Mouse (Mus musculus) myocyte (in vitro differentiated cells): ENCODE data around the gene Mcm8. TPM values are rescaled to one million over a fixed set of nuclear protein-coding genes. Genes with fewer than 3 reads are reported as not detected.
A peak's percentile ranks its signal among the peaks of the same experiment; 100 is the strongest.

Experiments used
- H3K27me3 ChIP-seq: one replicate; pipeline ENCODE4 v1.6.1; 2011; ENCODE audit not compliant: control insufficient read depth, insufficient read depth, insufficient read length
- H3K36me3 ChIP-seq: one replicate; pipeline ENCODE4 v1.6.1; 2011; ENCODE audit not compliant: control insufficient read depth, insufficient read depth
- H3K4me2 ChIP-seq: one replicate; pipeline ENCODE4 v1.6.1; 2011; ENCODE audit warnings: low read depth, control low read depth
- H3K4me3 ChIP-seq: one replicate; pipeline ENCODE4 v1.5.1; 2011; ENCODE audit warnings: mild to moderate bottlenecking, control low read depth, moderate library complexity
- H3K79me2 ChIP-seq: one replicate; pipeline ENCODE4 v1.6.1; 2011; ENCODE audit not compliant: control insufficient read depth, insufficient read depth
- H3ac ChIP-seq: one replicate; pipeline ENCODE4 v1.6.1; 2011; ENCODE audit not compliant: control insufficient read depth, insufficient read length
- CEBPB ChIP-seq: IDR thresholded peaks from 2 replicates; pipeline ENCODE4 v1.6.1; 2011; ENCODE audit warnings: mild to moderate bottlenecking, moderate library complexity; ENCODE audit not compliant: poor library complexity, insufficient read depth, severe bottlenecking
- E2F4 ChIP-seq: IDR thresholded peaks from one replicate; pipeline ENCODE4 v1.6.1; 2011; ENCODE audit warnings: mild to moderate bottlenecking, control low read depth, moderate library complexity; ENCODE audit not compliant: insufficient read depth
- MAX ChIP-seq: IDR thresholded peaks from one replicate; pipeline ENCODE4 v1.6.1; 2011; ENCODE audit warnings: low read depth, mild to moderate bottlenecking, control low read depth
- MYOD1 ChIP-seq, 3 experiments: IDR thresholded peaks; one replicate each; pipeline ENCODE4 v1.6.1; 2011; ENCODE audit warnings: control low read depth in 2 of 3, low read depth in 2 of 3, mild to moderate bottlenecking in 2 of 3, moderate library complexity in 1 of 3; ENCODE audit not compliant: insufficient read length in 2 of 3, control insufficient read depth in 1 of 3
- MYOG ChIP-seq, 3 experiments: IDR thresholded peaks; one replicate each; pipeline ENCODE4 v1.6.1; 2011; ENCODE audit warnings: control low read depth in 2 of 3, low read depth in 2 of 3, mild to moderate bottlenecking in 2 of 3; ENCODE audit not compliant: insufficient read length in 2 of 3, control insufficient read depth in 1 of 3, insufficient read depth in 1 of 3
- POLR2A ChIP-seq: IDR thresholded peaks from one replicate; pipeline ENCODE4 v1.6.1; 2011; ENCODE audit warnings: low read depth, mild to moderate bottlenecking, control low read depth, moderate library complexity; ENCODE audit not compliant: insufficient read length
- POLR2AphosphoS2 ChIP-seq: IDR thresholded peaks from one replicate; pipeline ENCODE4 v1.6.1; 2011; ENCODE audit warnings: low read depth, control low read depth; ENCODE audit not compliant: insufficient read length
- REST ChIP-seq: IDR thresholded peaks from one replicate; pipeline ENCODE4 v1.6.1; 2011; ENCODE audit warnings: mild to moderate bottlenecking, control low read depth, moderate library complexity; ENCODE audit not compliant: insufficient read depth, insufficient read length
- SRF ChIP-seq: IDR thresholded peaks from one replicate; pipeline ENCODE4 v1.6.1; 2011; ENCODE audit warnings: low read depth; ENCODE audit not compliant: control insufficient read depth, insufficient read length
- TCF12 ChIP-seq: IDR thresholded peaks from one replicate; pipeline ENCODE4 v1.6.1; 2011; ENCODE audit warnings: mild to moderate bottlenecking, control low read depth; ENCODE audit not compliant: poor library complexity, insufficient read depth, severe bottlenecking
- TCF3 ChIP-seq: IDR thresholded peaks from one replicate; pipeline ENCODE4 v1.6.1; 2011; ENCODE audit warnings: low read depth, control low read depth; ENCODE audit not compliant: insufficient read length
- USF1 ChIP-seq: IDR thresholded peaks from one replicate; pipeline ENCODE4 v1.6.1; 2011; ENCODE audit warnings: low read depth, mild to moderate bottlenecking, control low read depth, moderate library complexity
- polyA plus RNA-seq: library from polyadenylated mRNA; unstranded; fragments of >200 nt; fragmentation: generic; extraction: Trizol; gene quantifications from one replicate; pipeline ENCODE4 v1.2.1, GENCODE M21; 2012; ENCODE audit warnings: missing spikeins

Mcm8 gene
- 1.5 TPM for polyA plus RNA-seq

- peak within 1 kb of the TSS; percentile 59 for H3ac ChIP-seq
- peaks cover 5% of the 10 kb centered on the region for H3K36me3 ChIP-seq
- H3K4me3 ChIP-seq: peak within 1 kb of the TSS; percentile 93
- H3K27me3 ChIP-seq: no peaks in the 10 kb centered on the region
- peak; percentile 28 for TF ChIP-seq POLR2AphosphoS2
- peak; percentile 78 for TF ChIP-seq USF1
- TF ChIP-seq E2F4: peak; percentile 88
- peak; percentile 74 for TF ChIP-seq POLR2A
- peak; percentile 76 for TF ChIP-seq MAX
- TF ChIP-seq SRF: peak; percentile 61
- TF ChIP-seq REST: no peak
- TF ChIP-seq TCF12: no peak
- no peak for TF ChIP-seq CEBPB
- TF ChIP-seq MYOG (IDR thresholded peaks at IDR 0.05; ENCODE audit: control insufficient read depth in 1 of 3, insufficient read depth in 1 of 3, insufficient read length in 2 of 3, low read depth in 2 of 3): peak in 1 of 3 experiments; percentile 2
- TF ChIP-seq TCF3: no peak
- peaks cover 15% of the 10 kb centered on the region for H3K79me2 ChIP-seq
- H3K4me2 ChIP-seq: peak within 1 kb of the TSS; percentile 97
Observed at GRCm38 (mm10) chr2:132815608-132816314, at the start of gene Mcm8, which contains the start of gene Trmt6. Gene Mcm8 (plus strand): TSS chr2:132816141. Gene Trmt6 (minus strand): TSS chr2:132816055.

DNA sequence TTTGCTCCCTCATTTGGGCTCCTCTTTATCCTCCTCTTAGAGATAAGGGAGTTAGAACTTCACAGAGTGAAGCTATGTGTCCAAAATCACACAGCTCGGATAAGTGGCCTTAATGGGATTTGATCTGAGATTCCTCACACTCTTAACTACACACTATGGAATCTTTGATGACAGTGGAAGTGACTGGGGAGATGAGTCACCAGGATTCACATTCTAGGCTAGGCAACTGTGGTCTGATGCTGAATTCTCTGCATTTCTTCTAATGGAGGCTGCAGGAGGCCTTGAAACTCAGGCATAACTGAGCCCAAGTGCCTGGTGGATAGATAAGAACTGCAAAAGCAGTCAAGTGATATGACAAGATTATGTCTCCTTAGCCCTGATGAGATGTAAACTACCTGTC lies 45.1 kb upstream of the Mcm8 start:
- no peak for TF ChIP-seq E2F4
- no peak for TF ChIP-seq POLR2AphosphoS2
- TF ChIP-seq CEBPB: no peak
- TF ChIP-seq TCF12: no peak
- no peak for TF ChIP-seq REST
- TF ChIP-seq POLR2A: no peak
- TF ChIP-seq SRF: no peak
- TF ChIP-seq MYOG (IDR thresholded peaks at IDR 0.05; ENCODE audit: control insufficient read depth in 1 of 3, insufficient read depth in 1 of 3, insufficient read length in 2 of 3, low read depth in 2 of 3): no peak
- TF ChIP-seq MAX: no peak
- no peak for TF ChIP-seq USF1
- no peak for TF ChIP-seq TCF3
- no peak for TF ChIP-seq MYOD1 (IDR thresholded peaks at IDR 0.05; ENCODE audit: control insufficient read depth in 1 of 3, insufficient read length in 2 of 3, low read depth in 2 of 3)

GRCm38 (mm10) chr2:132780978-132781377 lies 35.0 kb upstream of the Mcm8 start, which contains the start of gene Chgb:
Gene Chgb (plus strand): TSS chr2:132781278.
- Histone ChIP-seq H3K79me2 (no peaks in the 10 kb centered on the region), H3ac (no peak within 1 kb of the TSS), H3K36me3 (no peaks in the 10 kb centered on the region), H3K4me2 (no peak within 1 kb of the TSS), H3K4me3 (no peak within 1 kb of the TSS), H3K27me3 (no peaks in the 10 kb centered on the region)
- TF ChIP-seq REST (no peak), POLR2A (no peak), TCF12 (no peak), CEBPB (no peak), SRF (no peak), USF1 (no peak), MAX (no peak)

More for the DNA sequence above, 45.1 kb upstream of the Mcm8 start:
- Histone ChIP-seq H3K27me3 (no peaks in the 10 kb centered on the region), H3K4me3 (no peak overlapping the region), H3K36me3 (no peaks in the 10 kb centered on the region), H3K4me2 (no peak overlapping the region), H3ac (no peak overlapping the region), H3K79me2 (no peaks in the 10 kb centered on the region)

- Histone ChIP-seq H3K27me3 (no peaks in the 10 kb centered on the region), H3K4me3 (no peak overlapping the region), H3K79me2 (no peaks in the 10 kb centered on the region), H3K36me3 (no peaks in the 10 kb centered on the region), H3ac (no peak overlapping the region), H3K4me2 (no peak overlapping the region)
- TF ChIP-seq MYOD1 (IDR thresholded peaks at IDR 0.05; ENCODE audit: control insufficient read depth in 1 of 3, insufficient read length in 2 of 3, low read depth in 2 of 3) (peak in 2 of 3 experiments; percentile 28 to 56), TCF12 (no peak), REST (peak; percentile 88), TCF3 (no peak), MAX (peak; percentile 84), SRF (no peak), POLR2AphosphoS2 (no peak), CEBPB (no peak), MYOG (IDR thresholded peaks at IDR 0.05; ENCODE audit: control insufficient read depth in 1 of 3, insufficient read depth in 1 of 3, insufficient read length in 2 of 3, low read depth in 2 of 3) (peak in 2 of 3 experiments; percentile 49 to 62), POLR2A (no peak)
Observed at GRCm38 (mm10) chr2:132781439-132782068, 34.4 kb upstream of the Mcm8 start.
